Comparison of ENCODE assay signal across 14 mouse cellular contexts in genomic region chr6:53401364-53401763, GRCm38 (mm10).
"Had no signal": no experiment of that assay in that cellular context is flagged by ENCODE, and none has a peak within 500 bp of the region (broad histone marks: within the 10 kb centered on the region; RNA-seq: fewer than 3 reads in every experiment).

No protein-coding gene starts in this region.

- DNase-seq: lung, adult 18-20 months; lung, postnatal 10 days; lung, postnatal 4 days; right cerebral cortex, postnatal 14 days; thymus, adult 2 months; thymus, postnatal 14 days; thymus, postnatal 36 days had no signal

- H3K9ac ChIP-seq: lung, embryonic 15.5 days; midbrain, embryonic 13.5 days; midbrain, embryonic 15.5 days; neural tube, embryonic 12.5 days; stomach, embryonic 15.5 days had no signal

- H3K36me3 ChIP-seq: lung, embryonic 15.5 days; midbrain, embryonic 13.5 days; midbrain, embryonic 15.5 days; neural tube, embryonic 12.5 days; stomach, embryonic 15.5 days had no signal

- H3K27ac ChIP-seq: lung, embryonic 15.5 days; midbrain, embryonic 13.5 days; midbrain, embryonic 15.5 days; neural tube, embryonic 12.5 days; stomach, embryonic 15.5 days; stomach, postnatal 0 days had no signal

- H3K9me3 ChIP-seq: lung, embryonic 15.5 days; midbrain, embryonic 13.5 days; midbrain, embryonic 15.5 days; neural tube, embryonic 12.5 days; stomach, embryonic 15.5 days had no signal

- H3K4me2 ChIP-seq: lung, embryonic 15.5 days; midbrain, embryonic 11.5 days; midbrain, embryonic 13.5 days; midbrain, embryonic 15.5 days; neural tube, embryonic 12.5 days; stomach, embryonic 15.5 days had no signal

- H3K27me3 ChIP-seq: lung, embryonic 15.5 days; midbrain, embryonic 15.5 days; neural tube, embryonic 12.5 days; stomach, embryonic 15.5 days had no signal

- ATAC-seq: midbrain, embryonic 13.5 days; midbrain, embryonic 15.5 days had no signal

- H3K4me3 ChIP-seq: lung, embryonic 15.5 days; midbrain, embryonic 13.5 days; midbrain, embryonic 15.5 days; neural tube, embryonic 12.5 days; stomach, embryonic 15.5 days had no signal
